Mouse (Mus musculus): ENCODE results near the gene Slc35f2.

DNA sequence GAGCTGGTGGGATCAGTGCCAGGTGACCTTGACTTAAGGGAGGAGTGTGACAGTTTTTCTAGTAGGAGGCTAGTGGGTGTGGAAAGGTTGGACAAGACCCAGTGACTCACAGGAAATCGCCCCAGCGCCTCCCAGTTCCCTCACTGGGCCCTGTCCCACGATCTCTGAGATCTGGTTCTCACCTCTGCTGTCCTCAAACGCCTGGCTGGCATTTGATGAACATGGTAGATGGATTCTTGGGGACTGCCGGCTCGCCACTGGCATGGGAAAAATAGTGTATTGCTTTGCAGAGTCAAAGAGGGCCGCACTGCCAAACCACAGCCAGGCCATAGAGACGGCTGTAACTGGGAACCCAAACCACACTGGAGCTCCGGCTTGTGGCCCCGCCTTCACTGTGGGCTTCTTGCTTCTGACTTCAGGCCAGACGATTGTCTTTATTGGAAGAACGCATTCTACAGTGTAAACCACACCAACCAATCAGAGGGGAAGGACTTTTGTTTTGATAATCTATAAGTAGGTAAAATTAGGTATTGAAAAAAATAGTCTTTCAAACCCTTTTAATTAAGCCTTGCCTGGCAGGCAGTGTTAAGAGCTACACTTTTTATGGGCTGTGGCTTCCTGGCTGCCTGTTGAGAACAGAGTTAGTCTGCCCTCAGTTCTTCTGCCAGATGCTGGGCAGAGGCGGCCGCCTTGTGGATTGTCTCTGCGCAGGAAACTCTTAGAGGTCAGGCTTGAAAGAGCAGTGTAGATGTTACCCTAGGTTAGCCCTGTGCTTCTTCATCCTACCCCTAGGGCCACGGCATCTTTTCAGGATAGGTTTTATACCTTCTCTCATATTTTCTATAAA is 15.4 kb downstream of the Slc35f2 start:
- TF ChIP-seq CTCF (conservative IDR thresholded peaks at IDR 0.05; ENCODE audit: insufficient read depth, insufficient read length, low read depth, low read length) (no peak), POLR2A (IDR thresholded peaks at IDR 0.05; ENCODE audit: low read depth, low read length) (no peak)

Measured in kidney, adult 2 months (tissue).